Mouse (Mus musculus) forebrain, postnatal 0 days (tissue): Measurements from ENCODE around the gene Slc35d2. TPM values are rescaled to one million over a fixed set of nuclear protein-coding genes. Genes with fewer than 3 reads are reported as not detected.
"Not testable (repeated sequence)": the region's sequence is repeated elsewhere in the genome, so short reads cannot be mapped to it uniquely, and the experiment has no call there.

Source experiments
- ATAC-seq: fragments of 200-750 bp; cut with Nextera tagmentation; 2 replicates; pipeline ENCODE4 v1.8.0; 2017; ENCODE audit warnings: mild to moderate bottlenecking, moderate library complexity
- DNase-seq: peaks from one replicate; pipeline ENCODE4 v3.0.0-alpha.2; 2015
- H3K27ac ChIP-seq: fragments of 300-500 bp; sonication (generic); 2 replicates; pipeline ENCODE4 v1.5.1; 2014; ENCODE audit warnings: low read depth, mild to moderate bottlenecking, antibody characterized with exemption, low read length, moderate library complexity, mixed read lengths
- H3K27me3 ChIP-seq: fragments of 300-500 bp; sonication (generic); 2 replicates; pipeline ENCODE4 v1.6.1; 2014; ENCODE audit warnings: mild to moderate bottlenecking, low read length, mixed read lengths; ENCODE audit not compliant: insufficient read depth
- H3K36me3 ChIP-seq: fragments of 300-500 bp; sonication (generic); 2 replicates; pipeline ENCODE4 v1.6.1; 2014; ENCODE audit warnings: mild to moderate bottlenecking, moderate library complexity; ENCODE audit not compliant: insufficient read depth
- H3K4me1 ChIP-seq: fragments of 300-500 bp; sonication (generic); 2 replicates; pipeline ENCODE4 v1.6.1; 2014; ENCODE audit warnings: antibody characterized with exemption; ENCODE audit not compliant: insufficient read depth
- H3K4me2 ChIP-seq: fragments of 300-500 bp; sonication (generic); 2 replicates; pipeline ENCODE4 v1.6.1; 2014; ENCODE audit warnings: low read depth, mild to moderate bottlenecking, moderate library complexity
- H3K4me3 ChIP-seq: fragments of 300-500 bp; sonication (generic); 2 replicates; pipeline ENCODE4 v1.5.1; 2014; ENCODE audit warnings: low read depth, low read length, mixed read lengths
- H3K9ac ChIP-seq: fragments of 300-500 bp; sonication (generic); 2 replicates; pipeline ENCODE4 v1.6.1; 2014; ENCODE audit warnings: mild to moderate bottlenecking
- H3K9me3 ChIP-seq: fragments of 300-500 bp; sonication (generic); 2 replicates; pipeline ENCODE4 v1.6.1; 2016; ENCODE audit warnings: low read length
- CTCF ChIP-seq: sonication (generic); IDR thresholded peaks from 2 replicates; pipeline ENCODE4 v1.5.1; 2016; ENCODE audit warnings: antibody characterized with exemption, control low read depth, low read depth
- WGBS: fragments of 180-500 bp; shearing (Covaris S2); extraction: QIAGEN DNeasy Blood & Tissue Kit; methylation state at CpG from one replicate; pipeline ENCODE4 v1.1.7; 2014; 5-methylcytosine and 5-hydroxymethylcytosine counted together
- polyA plus RNA-seq: library from polyadenylated mRNA; unstranded; fragments of >200 nt; fragmentation: Nextera tagmentation; extraction: Ambion mirVana; gene quantifications from 2 replicates; pipeline ENCODE4 v1.2.1, GENCODE M21; 2015
- total RNA-seq: library from RNA; depleted of rRNA; stranded (reverse); fragments of >200 nt; gene quantifications from 2 replicates; pipeline ENCODE4 v1.2.3, GENCODE M21; 2014; rRNA removed

Gene Slc35d2
- total and polyA plus RNA-seq, 2 experiments from 2014 or later, result 1.5 to 2.6 TPM

DNA sequence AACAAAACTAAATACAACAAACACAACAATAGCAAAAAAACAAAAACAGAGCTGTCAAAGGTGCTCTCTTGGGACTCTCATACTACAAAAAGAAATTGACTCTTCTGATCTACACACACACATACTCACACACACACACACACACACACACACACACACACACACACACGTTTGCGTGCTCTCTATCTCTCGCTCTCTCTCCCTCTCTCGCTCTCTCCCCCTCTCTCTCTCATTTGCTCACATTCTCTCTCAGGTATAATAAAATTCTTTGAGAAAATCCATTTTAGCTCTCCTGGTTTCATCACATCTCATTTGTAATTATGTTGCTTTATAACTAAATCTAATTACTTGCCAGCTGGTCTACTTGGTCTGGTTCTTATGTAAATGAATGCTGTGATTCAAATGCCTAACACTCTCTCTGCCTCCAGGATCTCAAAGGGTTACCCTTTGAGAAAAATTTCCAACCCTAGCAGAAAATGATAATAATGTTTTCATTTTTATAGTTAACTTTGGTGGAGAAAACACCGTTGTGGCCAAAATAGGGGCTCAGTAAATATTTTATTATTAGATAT is 68.1 kb downstream of the Slc35d2 start:
- ATAC-seq (no peak), DNase-seq (no peak)
- Histone ChIP-seq H3K36me3 (no peaks in the 10 kb centered on the region), H3K9me3 (no peaks in the 10 kb centered on the region), H3K27me3 (no peaks in the 10 kb centered on the region), H3K4me3 (no peak overlapping the region), H3K4me1 (no peaks in the 10 kb centered on the region), H3K4me2 (no peak overlapping the region), H3K27ac (no peak overlapping the region), H3K9ac (no peak overlapping the region)
- no peak for TF ChIP-seq CTCF
- WGBS, result 65% methylated on average over 5 of the region's 5 CpGs

DNA sequence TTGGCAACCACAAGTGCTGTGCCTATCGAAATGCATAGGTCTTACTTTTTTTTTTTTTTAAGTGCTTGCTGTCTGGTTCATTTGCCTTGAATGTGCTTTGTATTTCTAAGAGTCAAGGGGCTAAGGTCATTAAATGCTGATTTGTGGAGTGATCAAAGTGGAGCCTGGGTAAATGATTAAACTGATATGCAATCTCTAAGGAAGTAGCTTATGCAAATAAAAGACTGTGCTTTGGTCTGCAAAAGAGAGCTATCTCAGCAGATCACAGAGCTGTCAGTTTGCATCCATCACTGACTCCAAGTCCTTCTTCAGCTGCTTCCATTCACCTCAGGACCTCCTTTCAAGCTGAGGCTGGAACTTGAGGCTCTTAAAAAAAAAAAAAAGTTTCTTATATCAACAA is 75.2 kb downstream of the Slc35d2 start:
- TF ChIP-seq CTCF, result no peak
- no peaks in the 10 kb centered on the region for H3K4me1 ChIP-seq
- no peak overlapping the region for H3K4me3 ChIP-seq
- H3K36me3 ChIP-seq, result no peaks in the 10 kb centered on the region
- no peak for ATAC-seq
- no peak overlapping the region for H3K4me2 ChIP-seq
- no peak for DNase-seq
- H3K27ac ChIP-seq, result no peak overlapping the region
- 0 out of 2 replicates have a peak, but pooled peaks cover 3% of the 10 kb centered on the region for H3K9me3 ChIP-seq
- WGBS, result 69% methylated on average over 1 of the region's 1 CpGs
- H3K27me3 ChIP-seq, result no peaks in the 10 kb centered on the region
- no peak overlapping the region for H3K9ac ChIP-seq

DNA sequence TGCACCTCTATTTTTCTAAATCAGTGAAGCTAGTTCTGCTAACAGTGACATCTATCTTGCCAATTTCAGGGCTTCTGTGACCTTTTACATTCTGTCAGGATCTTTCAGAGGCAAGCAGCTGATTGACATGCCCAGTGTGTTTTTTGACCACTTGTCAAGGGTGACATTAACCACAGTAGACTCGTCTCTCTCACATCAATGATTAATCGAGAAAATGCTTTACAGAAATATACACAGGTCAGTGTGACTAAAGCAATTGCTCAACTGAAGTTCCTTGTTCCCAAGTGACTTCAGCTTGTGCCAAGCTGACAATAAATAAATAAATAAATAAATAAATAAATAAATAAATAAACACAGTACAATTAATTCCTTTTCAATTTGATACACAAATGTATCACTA is 76.9 kb downstream of the Slc35d2 start:
- not testable (repeated sequence) for H3K27me3 ChIP-seq, DNase-seq, H3K4me2 ChIP-seq, H3K4me1 ChIP-seq, ATAC-seq, H3K36me3 ChIP-seq, H3K27ac ChIP-seq, H3K4me3 ChIP-seq, H3K9me3 ChIP-seq, H3K9ac ChIP-seq
- WGBS, result 85% methylated on average over 2 of the region's 2 CpGs

- Histone ChIP-seq H3K27me3 (no peaks in the 10 kb centered on the region), H3K4me3 (no peak overlapping the region)
Measured at GRCm38 (mm10) chr13:64050895-64051294, 78.3 kb downstream of the Slc35d2 start.

GRCm38 (mm10) chr13:64049535-64049934 is 79.6 kb downstream of the Slc35d2 start:
- H3K36me3 ChIP-seq, result no peaks in the 10 kb centered on the region
- no peak overlapping the region for H3K9ac ChIP-seq
- ATAC-seq (no peak), DNase-seq (no peak)
- no peaks in the 10 kb centered on the region for H3K27me3 ChIP-seq
- H3K4me1 ChIP-seq, result no peaks in the 10 kb centered on the region
- no peak overlapping the region for H3K4me2 ChIP-seq
- H3K27ac ChIP-seq, result no peak overlapping the region
- TF ChIP-seq CTCF, result no peak
- H3K4me3 ChIP-seq, result no peak overlapping the region
- H3K9me3 ChIP-seq, result 0 out of 2 replicates have a peak, but pooled peaks cover 3% of the 10 kb centered on the region

More at GRCm38 (mm10) chr13:64050895-64051294, 78.3 kb downstream of the Slc35d2 start:
- no peak for DNase-seq
- WGBS, result 68% methylated on average over 4 of the region's 4 CpGs
- ATAC-seq, result no peak
- Histone ChIP-seq H3K36me3 (no peaks in the 10 kb centered on the region), H3K4me1 (no peaks in the 10 kb centered on the region), H3K4me2 (no peak overlapping the region), H3K9ac (no peak overlapping the region), H3K9me3 (0 out of 2 replicates have a peak, but pooled peaks cover 3% of the 10 kb centered on the region), H3K27ac (no peak overlapping the region)
- peak; percentile 23; the same call in 1 of the 2 replicates for TF ChIP-seq CTCF

- no peaks in the 10 kb centered on the region for H3K27me3 ChIP-seq
- DNase-seq, result no peak
- no peak for ATAC-seq
- no peaks in the 10 kb centered on the region for H3K36me3 ChIP-seq
- H3K4me2 ChIP-seq, result no peak overlapping the region
- no peak overlapping the region for H3K27ac ChIP-seq
- WGBS, result 90% methylated on average over 2 of the region's 2 CpGs
- H3K4me3 ChIP-seq, result no peak overlapping the region
- no peaks in the 10 kb centered on the region for H3K4me1 ChIP-seq
- no peaks in the 10 kb centered on the region for H3K9me3 ChIP-seq
- no peak overlapping the region for H3K9ac ChIP-seq
- TF ChIP-seq CTCF, result no peak
Measured at GRCm38 (mm10) chr13:64048467-64048866, 80.7 kb downstream of the Slc35d2 start.

Other genes starting within 250 kb of the Slc35d2 start
- gene Hsd17b3, start 40.1 kb downstream of the Slc35d2 start, total RNA-seq, result not detected in 2 replicates
- 0.18 TPM in 1 of 2 replicates, not detected in the other for gene Hsd17b3, start 40.1 kb downstream of the Slc35d2 start, polyA plus RNA-seq
- gene Zfp367, start 23.8 kb upstream of the Slc35d2 start, total RNA-seq, result 6.3 and 9.1 TPM in 2 replicates
- 3.1 and 4.1 TPM in 2 replicates for gene Zfp367, start 23.8 kb upstream of the Slc35d2 start, polyA plus RNA-seq
- gene Habp4, start 32.5 kb upstream of the Slc35d2 start, total RNA-seq, result 34.3 and 37.7 TPM in 2 replicates
- gene Habp4, start 32.5 kb upstream of the Slc35d2 start, polyA plus RNA-seq, result 34.2 and 41.1 TPM in 2 replicates
- 1.7 and 3.0 TPM in 2 replicates for gene Cdc14b, start 145.9 kb upstream of the Slc35d2 start, total RNA-seq
- gene Cdc14b, start 145.9 kb upstream of the Slc35d2 start, polyA plus RNA-seq, result 0.42 and 0.75 TPM in 2 replicates
- gene Aaed1, start 183.3 kb upstream of the Slc35d2 start, total RNA-seq, result 9.8 and 13.5 TPM in 2 replicates
- 7.2 and 9.1 TPM in 2 replicates for gene Aaed1, start 183.3 kb upstream of the Slc35d2 start, polyA plus RNA-seq
- gene Ctsl, start 241.5 kb upstream of the Slc35d2 start, total RNA-seq, result 138 and 149 TPM in 2 replicates
- gene Ctsl, start 241.5 kb upstream of the Slc35d2 start, polyA plus RNA-seq, result 161 and 182 TPM in 2 replicates